Mouse (Mus musculus): ENCODE measurements around the gene Cyp17a1.

The Cyp17a1 gene

DNA sequence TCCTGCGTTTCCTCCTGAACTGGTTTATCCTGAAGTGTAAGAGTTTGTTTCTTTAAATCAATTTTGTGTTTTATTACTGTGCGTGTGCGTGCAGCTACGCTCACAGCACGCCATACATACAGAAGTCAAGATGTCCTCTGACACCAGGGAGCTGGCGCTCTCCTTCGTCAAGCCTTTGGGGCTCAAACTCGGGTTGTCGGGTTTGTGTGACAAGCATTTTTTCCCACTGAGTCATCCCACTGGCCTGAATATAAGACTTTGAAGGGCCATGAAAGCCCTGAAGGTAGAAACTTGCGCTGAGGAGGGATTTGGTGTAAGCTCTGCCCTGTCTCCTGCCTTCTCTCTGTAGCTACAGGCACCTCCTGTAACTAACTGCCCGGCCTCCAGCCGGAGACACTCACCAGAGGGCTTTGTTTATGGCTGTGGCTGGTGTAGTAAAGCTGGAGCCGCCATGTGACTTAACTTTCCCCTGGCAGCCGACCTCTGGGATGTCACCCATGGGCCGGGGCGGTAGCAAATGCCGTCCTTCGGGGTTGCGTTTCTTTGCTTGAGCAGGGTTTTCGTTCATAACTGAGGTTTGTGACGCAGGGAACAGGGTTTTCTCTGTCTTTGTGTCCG, 30.7 kb downstream of the Cyp17a1 start:
- DNase-seq (ENCODE audit: low read depth, low spot score), result no peak

DNA sequence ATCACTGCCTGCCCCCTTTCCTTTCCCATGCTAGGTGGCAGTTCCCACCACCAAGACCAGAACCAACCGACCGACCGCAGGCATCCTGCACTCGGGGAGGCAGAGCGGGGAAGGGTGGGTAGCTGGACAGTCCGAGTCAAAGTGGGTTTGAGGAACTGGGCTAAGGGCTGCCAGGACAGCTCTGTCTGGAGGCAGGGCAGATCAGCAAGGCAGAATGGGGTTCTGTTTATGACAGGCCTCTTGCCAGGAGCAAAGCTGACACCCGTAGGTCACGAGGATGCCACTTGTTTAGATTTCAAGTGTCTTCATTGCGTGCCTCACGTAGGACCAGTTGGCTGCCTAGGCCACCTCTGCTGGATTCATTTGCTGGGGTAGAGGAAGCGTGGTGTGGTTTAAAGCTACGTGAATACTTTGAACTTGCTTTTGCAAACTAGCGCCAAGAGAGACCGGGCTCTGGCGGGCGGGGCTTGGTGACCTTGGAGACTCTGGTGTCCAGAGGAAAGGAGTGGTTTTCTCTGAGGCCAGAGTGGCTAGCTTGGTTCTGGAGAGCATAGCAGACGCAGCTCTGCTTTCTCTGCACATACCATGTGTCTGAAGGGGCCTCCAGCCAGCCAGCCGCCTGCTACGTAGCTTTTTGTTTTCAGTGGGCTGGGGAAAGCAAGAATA, 31.4 kb downstream of the Cyp17a1 start:
- DNase-seq (ENCODE audit: low read depth, low spot score), result no peak

DNA sequence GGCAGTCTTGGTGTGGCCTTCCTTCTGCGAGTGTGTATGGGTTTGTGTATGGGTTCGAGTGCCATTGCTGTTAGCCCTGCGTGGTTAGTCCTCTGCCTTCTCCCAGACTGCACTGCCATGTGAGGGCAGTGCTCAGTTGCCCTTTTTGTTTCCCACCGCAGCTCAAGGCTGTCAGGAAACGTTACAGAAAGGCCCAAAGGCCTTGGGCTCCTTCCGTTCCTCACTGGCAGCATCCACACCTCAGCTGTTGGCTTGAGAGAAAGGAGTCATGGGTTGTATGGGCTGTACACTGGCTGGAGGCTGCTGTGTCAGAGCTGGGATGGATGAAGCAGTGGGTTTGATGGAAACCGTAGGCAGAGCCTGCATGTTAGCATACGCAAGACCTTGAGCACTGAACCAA, 32.2 kb downstream of the Cyp17a1 start:
- DNase-seq (ENCODE audit: low read depth, low spot score), result no peak

DNA sequence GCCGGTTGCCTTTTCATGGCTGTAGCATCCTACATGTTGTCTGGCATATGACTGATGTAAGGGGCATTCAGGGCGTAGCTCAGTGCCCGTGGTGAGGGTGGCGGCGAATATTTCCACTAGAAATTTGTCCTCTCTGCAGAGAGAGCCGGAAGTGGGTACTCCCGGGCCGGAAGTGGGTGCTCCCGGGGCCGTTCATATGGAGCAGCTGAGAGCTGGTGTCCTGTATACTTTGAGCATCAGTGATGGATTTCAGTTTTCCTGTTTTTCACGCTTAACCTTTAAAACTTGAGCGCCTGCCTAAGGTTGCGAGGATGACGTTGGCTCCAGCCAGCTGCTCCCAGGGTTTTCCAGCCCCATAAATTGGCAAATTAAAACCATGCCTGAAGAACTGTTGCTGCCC, 33.5 kb downstream of the Cyp17a1 start:
- no peak for DNase-seq (ENCODE audit: low read depth, low spot score)

DNA sequence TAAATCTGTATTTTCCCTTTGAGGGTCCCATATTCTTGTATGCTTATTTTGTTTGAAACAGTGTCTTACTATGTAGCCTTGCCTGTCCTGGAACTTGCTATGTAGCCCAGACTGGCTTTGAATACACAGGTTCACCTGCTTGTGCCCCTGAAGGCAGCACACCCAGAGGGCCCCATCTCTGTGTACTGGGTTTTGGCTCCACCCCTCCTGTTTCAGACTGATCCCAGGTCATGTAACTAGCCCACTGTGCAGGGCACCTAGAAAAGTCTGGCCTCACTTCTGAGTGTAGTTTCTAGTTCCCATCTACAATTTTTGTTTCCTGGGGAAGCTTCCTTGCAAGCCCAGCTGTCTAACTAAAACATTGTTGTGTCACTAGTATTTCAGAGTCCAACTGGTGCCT, 33.9 kb downstream of the Cyp17a1 start:
- no peak for DNase-seq (ENCODE audit: low read depth, low spot score)

DNA sequence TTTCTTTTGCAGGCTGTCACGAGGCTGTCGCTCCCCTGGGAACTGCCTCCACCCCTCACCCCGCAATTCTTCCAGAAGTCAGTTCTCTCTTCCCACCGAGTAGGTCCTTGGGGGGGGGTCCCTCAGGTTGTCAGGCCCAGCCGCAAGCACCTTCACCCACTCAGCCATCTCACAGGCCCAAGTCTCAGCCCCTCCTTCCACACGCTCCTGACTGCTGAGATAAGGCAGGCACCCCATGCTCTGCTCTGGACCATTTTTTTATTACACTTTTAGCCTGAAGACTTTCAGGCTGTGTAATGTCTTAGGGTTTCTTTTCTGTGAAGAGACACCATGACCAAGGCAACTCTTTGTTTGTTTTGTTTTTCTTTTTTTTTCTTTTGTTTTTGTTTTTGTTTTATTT, 35.4 kb downstream of the Cyp17a1 start:
- no peak for DNase-seq (ENCODE audit: low read depth, low spot score)

DNA sequence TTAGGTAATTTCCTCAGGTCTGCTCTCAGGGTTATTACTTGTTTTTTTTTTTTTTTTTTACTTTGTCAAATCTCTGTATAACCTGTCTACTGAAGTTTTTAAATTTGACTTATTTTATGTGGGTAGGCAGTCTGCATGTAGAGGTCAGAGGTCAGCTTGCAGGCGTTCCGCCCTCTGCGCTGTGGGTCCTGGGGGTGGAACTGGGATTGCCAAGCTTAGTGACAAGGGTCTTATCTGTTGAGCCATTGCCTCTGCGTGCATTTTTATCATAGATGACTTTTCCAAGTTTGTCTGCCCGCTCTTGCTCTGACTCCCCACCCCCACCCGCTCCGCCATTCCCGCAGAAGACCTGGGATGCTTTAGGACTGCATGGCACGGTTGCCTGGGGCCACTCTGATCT, 37.2 kb downstream of the Cyp17a1 start:
- DNase-seq (ENCODE audit: low read depth, low spot score), result no peak

DNA sequence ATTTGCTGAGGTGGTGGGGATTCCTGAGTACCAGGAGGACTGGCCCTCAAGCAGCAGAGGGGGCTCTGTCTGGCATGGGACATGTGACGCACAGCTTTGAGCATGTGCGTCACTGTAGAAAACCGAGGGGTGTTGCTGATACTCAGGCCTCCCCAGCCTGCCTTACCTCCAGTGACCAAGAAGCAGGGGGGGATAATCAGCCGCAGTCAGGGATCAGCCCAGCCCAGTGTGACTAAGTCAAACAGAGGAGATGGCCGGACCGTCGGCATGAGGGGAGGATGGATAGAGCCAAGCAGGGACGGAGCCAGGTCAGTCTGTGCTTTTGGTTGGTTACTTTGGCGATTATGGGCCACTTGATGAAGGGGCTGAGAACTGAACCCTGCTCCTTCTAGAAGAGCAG, 41.3 kb downstream of the Cyp17a1 start:
- DNase-seq (ENCODE audit: low read depth, low spot score), result no peak

DNA sequence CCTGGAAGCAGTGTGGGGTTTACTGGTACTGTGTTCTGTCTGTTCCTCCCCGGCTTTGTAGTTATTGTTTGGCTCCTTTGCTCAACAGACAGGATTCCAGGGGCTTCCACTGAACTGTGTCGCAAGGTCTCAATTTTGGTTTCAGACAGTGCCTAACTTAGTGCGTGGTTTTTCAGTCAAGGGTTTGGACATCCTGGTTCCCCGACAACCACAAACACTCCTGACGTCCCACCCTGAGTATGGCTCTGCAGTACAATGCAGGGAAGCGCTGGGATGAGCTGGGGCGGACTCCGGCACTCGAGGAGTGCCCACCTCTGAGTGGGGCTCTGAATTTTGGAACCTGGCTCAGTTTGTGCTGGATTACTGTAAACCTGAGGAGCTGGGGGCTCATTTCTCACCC, 43.2 kb downstream of the Cyp17a1 start:
- no peak for DNase-seq (ENCODE audit: low read depth, low spot score)

DNA sequence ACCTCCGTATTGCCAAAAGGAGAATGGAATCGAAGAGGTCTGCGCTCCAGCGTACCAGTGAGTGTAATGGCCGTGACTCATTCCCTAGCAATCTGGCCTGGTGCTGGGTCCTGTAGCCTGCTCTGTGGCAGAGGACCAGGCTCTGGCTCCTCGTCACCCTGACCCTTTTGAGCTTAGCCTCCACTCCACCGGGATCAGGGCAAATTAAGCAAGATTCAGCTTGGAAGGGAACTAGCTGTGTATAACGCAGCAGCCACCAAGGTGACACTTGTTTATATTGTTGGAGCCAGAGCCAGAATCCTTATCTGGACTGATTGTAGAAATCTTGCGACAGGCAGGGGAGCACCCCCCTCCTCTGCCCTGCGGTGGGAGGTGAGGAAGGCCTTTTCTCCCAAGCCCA, 44.6 kb downstream of the Cyp17a1 start:
- DNase-seq (ENCODE audit: low read depth, low spot score), result no peak

DNA sequence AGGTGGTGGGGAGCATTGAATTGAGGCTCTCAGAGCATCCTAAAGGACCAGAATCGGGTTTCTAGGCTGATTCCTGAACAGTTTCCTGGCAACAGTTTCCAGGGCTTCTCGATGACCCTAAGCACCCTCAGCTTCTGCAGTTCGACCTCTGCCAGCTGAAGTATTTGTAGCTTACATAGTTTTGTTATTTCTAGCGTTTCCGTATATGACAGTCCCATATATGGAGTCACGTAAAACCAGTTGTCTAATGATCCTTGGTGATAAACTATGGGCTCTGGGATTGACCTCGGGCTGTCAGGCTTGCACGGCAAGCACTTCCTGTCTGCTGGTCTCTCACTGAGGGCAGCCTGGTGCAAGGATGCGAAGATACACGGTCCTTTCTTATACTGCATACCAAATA, 47.5 kb downstream of the Cyp17a1 start:
- no peak for DNase-seq (ENCODE audit: low read depth, low spot score)

DNA sequence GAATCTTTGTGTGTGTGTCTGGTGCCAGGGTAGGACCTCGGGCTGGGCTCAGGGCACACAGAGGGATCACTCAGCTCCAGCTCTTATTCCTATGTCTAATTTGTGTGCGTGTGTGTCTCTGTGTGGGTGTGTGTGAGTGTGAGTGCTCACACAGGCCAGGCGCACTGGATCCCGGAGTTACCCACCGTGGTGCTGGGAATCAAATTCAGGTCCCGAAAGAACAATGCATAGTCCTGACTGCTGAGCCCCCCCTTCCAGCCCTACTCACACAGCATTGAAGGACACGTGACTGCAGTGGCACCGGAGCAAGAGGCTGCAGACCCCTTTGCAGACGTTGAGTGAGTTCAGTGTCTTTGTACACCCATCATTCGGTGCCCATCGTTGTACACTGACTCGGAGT, 48.0 kb downstream of the Cyp17a1 start:
- no peak for DNase-seq (ENCODE audit: low read depth, low spot score)

DNA sequence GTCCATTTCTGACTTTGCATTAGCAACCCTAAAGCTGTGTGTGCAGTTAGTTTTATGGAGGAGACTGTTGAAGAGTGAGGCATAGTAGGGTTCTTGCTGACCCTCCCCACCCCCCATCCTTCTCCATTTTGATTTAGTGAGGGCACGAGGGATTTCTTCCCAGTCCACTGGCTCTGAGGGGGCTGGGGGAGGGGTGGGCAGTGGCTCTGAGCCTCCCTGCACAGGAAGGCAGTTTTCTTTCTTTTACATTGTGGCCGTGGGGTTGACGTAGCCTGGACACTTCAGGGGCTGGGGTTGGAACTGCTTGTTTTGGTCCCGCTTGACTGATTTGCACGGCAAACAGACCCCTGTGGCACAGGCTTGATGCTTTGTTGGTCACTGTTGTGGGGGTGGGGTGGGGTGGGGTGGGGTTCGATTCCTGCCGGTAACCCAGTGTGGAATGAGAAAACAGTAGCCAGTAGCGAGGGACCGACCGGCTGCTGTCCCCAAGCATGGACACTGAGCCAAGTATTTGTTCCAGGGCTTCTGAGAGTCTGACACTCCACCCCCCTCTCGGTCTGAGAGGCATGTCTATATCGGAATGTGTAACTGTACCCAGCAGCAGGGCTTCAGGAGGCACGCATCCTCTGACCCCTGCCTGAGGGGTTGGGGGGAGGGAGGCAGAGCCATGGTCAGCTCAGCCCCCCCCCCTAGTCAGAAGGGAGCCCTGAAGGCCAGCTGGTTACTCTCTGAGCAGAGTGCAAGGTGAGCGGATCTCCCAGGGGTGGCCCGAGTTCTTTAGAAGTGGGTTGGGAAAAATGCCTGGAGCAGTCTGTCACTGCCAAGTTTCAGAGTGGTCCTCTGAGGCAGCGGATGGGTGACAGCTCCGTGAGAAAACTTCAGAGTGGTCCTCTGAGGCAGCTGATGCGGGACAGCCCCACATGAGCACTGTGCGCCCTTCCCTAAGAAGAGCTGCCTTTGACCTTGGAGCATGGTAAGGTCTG, 48.9 kb downstream of the Cyp17a1 start:
- no peak for DNase-seq (ENCODE audit: low read depth, low spot score)

DNA sequence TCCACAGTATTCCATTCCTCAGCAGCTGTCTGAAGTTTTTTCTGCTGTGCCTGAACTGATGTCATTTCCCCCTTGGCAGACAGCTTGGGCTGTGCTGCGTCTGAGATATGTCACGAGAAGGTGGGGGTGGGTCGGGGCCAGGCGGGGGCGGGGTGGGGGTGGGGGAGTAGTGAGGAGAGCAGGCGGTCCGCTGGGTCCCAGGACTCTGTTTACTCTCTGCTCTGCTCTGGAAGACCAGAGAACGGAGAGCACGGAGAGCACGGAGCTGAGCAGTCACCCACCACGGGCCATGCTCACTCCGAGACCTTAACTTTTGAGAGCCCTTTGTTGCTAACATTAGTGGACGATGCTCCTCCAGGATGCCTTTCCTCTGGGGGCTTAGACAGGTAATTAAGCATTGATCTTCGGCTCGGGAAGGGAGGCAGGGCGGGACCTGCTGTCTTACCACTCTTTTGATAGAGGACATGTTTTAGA, 49.7 kb downstream of the Cyp17a1 start:
- no peak for DNase-seq (ENCODE audit: low read depth, low spot score)

DNA sequence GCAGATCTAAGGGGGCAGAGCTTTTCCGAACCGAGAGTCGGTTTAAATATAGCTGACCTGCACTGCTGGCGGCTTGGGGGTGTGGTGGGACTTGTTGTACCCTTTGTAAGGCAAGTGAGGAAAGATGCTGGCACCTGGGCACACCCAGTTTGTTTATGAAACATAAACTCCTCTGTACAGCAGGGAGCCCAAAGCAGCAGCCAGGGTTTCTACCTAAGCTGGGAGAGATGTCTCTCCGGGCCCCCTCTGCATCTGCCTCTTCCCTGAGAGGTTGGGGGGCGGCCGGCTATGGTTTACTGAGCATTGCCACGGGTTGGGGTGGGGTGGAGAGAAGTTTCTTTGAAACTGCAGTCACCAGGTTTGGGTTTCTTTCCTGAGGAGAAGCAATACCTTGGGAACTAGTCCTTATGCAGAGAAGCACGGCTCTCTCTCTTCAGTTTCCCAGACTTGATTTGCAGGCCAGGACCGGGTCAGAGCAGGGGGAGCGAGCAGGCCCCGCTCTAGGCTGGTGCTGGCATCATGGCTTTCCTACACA, 50.2 kb downstream of the Cyp17a1 start:
- no peak for DNase-seq (ENCODE audit: low read depth, low spot score)

DNA sequence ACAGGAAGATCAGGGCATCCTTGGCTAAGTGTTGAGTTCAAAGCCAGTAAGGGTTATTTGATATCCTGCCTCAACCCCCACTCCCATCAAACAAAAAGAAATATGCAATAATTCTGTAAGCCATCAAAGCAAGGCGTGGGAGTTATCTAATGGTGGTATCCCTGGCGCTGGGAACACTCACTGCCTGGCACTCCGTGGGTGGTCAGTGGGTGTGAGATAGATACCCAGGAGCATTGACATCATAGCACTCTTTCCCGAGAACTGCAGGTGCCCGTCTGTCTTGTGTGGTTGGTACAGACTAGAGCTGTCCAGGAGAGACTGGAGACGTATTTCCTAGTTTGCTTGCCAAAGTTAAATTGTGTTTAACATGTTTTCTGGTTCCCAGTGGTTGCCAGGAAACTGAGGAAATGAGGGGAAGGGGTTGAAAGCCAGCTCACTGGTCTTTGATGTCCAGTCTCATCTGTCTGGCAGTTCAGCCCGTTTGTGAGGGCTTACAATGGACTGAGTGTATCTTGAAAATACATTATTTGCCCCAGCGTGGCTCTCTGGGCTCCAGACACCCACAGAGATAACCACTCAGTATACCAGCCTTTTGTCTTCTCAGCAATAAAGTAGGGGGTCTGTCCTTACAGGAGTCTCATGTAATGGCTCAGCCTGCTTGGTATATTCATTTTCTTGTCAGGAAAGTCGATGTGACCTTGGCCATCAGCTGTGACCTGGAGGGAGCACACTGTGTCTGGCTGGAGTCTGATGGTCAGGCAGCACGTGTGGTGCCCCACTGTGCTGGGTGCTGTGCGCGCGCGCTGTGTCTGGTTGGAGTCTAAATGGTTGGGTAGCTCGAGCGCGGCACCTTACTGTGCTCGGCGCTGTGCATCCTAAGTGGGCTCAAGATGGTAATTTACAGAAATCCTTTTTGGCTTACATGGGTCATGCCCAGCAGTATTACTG, 51.5 kb downstream of the Cyp17a1 start:
- no peak for DNase-seq (ENCODE audit: low read depth, low spot score)

DNA sequence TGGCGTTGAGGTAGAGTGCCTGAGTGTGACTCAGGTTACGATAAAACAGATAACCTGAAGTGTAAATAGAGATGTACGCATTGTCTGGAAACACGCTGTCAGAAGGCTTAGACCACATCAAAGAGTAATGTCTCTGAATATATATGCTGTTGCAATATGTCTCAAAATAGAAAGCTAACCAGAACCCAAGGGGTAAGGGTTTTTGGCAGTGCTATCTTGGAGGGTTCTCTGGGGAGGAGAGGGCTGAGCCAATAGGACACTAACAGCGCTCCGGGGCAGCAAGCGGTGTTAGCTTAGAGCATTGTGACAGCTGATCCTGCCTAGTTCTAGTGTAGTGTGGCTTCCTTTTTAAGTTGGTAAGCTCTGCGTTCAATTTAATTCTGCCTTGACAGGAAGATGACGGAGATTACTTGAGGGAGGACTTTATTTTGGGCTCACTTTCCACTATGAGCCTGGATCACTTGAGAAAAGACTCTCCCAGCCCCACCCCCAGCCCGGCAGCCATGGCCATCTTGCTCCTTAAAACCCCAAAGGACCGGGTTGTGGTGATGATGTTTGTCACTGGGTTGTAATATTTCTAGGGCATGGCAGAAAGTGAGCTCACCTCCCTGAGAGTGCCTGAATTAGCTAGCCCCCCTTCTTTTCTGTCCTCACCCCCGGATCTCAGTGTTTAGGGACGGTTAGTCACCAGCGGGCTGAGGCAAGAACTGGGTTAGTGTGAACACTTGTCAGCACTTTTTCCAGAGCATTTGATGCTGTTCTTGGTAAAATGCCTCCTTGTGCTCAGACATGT, 52.8 kb downstream of the Cyp17a1 start:
- DNase-seq (ENCODE audit: low read depth, low spot score), result no peak

DNA sequence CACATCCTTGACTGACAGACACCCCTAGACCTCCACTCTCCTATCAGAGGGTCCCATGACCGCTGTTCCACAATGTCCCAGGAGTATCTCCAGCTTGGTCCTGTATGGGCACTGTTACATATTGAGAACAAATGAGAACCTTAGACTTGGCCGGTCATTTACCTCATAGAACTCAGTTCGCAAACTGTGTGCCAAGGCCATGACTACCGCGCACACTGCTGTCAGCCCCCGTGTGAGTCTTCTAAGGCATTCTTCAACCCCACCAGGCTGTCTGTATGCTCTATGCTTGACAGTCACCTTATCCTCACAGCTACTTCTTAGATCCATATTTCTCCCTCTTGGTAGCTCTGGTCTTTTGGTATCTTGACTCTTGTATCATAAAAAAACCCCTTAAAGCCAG, 53.5 kb downstream of the Cyp17a1 start:
- no peak for DNase-seq (ENCODE audit: low read depth, low spot score)

DNA sequence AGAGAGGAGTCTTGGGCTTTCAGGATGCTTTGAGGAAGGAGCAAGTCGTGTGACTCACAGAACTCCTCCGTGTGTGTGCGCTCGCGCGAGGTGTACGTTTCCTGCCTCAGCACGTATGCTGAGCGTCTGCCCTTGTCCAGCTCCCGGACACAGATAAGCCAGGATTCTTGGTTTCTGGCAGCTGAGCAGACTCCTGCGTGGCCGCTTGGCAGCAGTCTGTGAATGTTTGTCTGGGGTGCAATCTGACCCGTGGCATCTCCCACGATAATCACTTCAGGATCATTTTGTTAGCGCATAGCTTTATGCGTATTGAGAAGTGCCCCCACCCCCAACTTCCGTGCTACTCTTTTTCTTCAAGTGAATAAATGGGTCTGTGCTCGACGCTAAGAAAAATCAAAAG, 54.0 kb downstream of the Cyp17a1 start:
- DNase-seq (ENCODE audit: low read depth, low spot score), result no peak

DNA sequence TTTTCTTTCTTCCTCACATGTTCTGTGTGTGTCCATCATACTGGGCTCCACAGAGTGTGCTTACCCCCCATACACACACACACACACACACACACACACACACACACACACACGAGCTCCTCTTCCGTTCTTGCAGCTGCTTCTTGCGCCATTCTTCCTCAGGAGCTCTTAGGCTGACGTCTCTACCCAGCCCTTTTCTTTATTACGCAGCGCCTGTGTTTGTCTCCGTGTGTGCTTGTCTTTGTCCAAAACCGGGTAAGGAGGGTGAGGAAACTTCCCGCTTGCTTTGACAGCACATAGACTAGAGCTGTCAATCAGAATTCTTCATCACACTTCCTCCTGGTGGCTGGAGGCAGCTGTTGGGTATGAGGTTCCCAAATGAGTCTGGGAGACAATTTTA, 54.6 kb downstream of the Cyp17a1 start:
- DNase-seq (ENCODE audit: low read depth, low spot score), result no peak

Data from retina, adult 2 months (tissue).